Mouse (Mus musculus): Measurements from ENCODE around the gene Ttn. TPM values are rescaled to one million over a fixed set of nuclear protein-coding genes. Genes with fewer than 3 reads are reported as not detected.

The Ttn gene
- polyA plus RNA-seq, 1 experiment from 2014 or later, result under 0.01 TPM

DNA sequence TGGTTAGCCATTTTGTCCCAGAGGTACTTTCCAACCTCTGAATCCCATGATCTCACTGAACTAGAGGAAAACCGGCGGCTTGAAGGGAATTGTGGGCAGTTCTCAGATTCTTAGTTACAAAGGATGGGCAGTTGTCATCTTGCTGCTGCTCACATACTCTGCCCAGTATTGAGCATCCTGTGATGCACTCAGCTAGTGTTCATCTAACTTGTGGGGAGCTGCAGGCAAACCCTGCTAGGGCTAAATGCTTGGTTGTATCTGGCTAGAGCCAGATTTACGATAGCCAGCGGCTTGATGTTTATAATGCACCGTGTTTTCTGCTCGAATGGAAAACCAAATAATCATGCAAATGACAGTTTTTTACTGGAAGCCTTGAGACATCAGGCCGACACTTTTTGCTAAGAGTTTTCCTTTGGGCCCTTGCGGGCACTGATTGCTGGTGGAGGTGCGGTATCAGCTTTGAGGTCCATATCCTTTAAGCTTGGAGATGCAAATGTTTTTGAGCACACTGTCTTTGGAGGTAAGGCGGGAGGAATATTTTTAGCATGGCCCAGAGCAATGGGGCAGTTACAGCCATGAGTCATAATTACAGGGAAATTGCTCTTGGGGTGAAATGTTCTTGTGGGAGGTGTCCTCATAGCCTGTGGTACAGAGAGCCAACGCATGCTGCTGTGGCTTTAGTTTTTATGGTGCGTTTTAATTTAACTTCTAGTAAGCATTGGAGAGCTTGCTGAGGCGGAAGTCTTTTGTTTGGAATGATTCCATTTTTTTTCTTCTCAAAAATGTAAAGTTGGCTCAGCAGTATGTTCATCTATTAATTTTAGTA is 305.7 kb downstream of the Ttn start:
- DNase-seq (ENCODE audit: low spot score), result peak; percentile 16
- H3K4me1 ChIP-seq, result peaks cover 45% of the 10 kb centered on the region
- no peaks in the 10 kb centered on the region for H3K27me3 ChIP-seq (ENCODE audit: low read depth, poor library complexity, severe bottlenecking)
- peaks cover 24% of the 10 kb centered on the region; the same call in 1 of the 2 replicates for H3K36me3 ChIP-seq
- peak overlapping the region; percentile 82 for H3K4me3 ChIP-seq
- 72% methylated on average over 13 of the region's 13 CpGs for WGBS
- no peaks in the 10 kb centered on the region for H3K9me3 ChIP-seq (replicated peaks)
- H3K27ac ChIP-seq (replicated peaks), result peak overlapping the region; percentile 93

DNA sequence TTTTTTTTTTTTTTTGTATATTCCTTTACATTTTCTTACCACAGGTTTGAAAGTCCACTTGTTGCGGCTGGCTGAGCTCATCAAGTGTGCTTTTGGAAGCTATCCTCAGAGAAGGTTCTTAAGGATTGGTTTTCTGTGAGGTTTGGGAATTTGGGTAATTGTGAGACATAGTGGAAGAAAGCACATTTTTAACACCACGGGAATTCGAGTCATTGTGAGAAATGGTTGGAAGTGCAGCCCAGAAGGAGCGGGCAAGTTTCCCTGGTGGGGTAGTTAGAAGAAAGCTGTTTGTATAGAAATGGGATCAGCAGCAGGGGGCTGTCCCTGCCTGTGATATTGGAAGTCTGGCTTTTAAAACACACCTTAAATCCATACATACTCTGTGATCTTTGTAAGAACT is 306.4 kb downstream of the Ttn start:
- peaks cover 20% of the 10 kb centered on the region; the same call in 1 of the 2 replicates for H3K36me3 ChIP-seq
- H3K4me3 ChIP-seq, result peak overlapping the region; percentile 82
- no peaks in the 10 kb centered on the region for H3K27me3 ChIP-seq (ENCODE audit: low read depth, poor library complexity, severe bottlenecking)
- DNase-seq (ENCODE audit: low spot score), result peak; percentile 17
- H3K27ac ChIP-seq (replicated peaks), result peak overlapping the region; percentile 93
- peaks cover 46% of the 10 kb centered on the region for H3K4me1 ChIP-seq
- H3K9me3 ChIP-seq (replicated peaks), result no peaks in the 10 kb centered on the region
- 13% methylated on average over 4 of the region's 4 CpGs for WGBS

DNA sequence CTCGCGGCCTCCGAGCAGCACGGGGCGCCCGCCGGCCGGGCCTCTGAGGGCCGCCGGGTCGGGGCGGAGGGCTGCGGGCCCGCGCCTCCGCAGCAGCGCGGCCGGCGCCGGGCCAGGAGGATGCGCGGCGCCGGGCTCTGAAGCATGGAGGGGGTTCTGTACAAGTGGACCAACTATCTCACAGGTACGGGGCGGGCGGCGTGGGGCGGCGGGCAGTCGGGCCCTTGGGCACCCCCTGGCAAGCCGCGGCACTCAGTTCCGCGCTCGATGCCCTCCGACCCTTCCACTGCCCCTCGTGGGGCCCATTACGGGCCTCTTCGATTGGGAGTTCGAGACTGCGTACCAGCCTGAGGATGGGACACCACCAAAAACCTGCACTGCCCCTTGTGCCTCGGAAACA is 306.9 kb downstream of the Ttn start:
- peaks cover 46% of the 10 kb centered on the region for H3K4me1 ChIP-seq
- DNase-seq (ENCODE audit: low spot score), result no peak
- peak overlapping the region; percentile 93 for H3K27ac ChIP-seq (replicated peaks)
- H3K27me3 ChIP-seq (ENCODE audit: low read depth, poor library complexity, severe bottlenecking), result no peaks in the 10 kb centered on the region
- WGBS, result 2% methylated on average over 44 of the region's 44 CpGs
- peak overlapping the region; percentile 82 for H3K4me3 ChIP-seq
- H3K9me3 ChIP-seq (replicated peaks), result no peaks in the 10 kb centered on the region
- H3K36me3 ChIP-seq, result peaks cover 15% of the 10 kb centered on the region; the same call in 1 of the 2 replicates

DNA sequence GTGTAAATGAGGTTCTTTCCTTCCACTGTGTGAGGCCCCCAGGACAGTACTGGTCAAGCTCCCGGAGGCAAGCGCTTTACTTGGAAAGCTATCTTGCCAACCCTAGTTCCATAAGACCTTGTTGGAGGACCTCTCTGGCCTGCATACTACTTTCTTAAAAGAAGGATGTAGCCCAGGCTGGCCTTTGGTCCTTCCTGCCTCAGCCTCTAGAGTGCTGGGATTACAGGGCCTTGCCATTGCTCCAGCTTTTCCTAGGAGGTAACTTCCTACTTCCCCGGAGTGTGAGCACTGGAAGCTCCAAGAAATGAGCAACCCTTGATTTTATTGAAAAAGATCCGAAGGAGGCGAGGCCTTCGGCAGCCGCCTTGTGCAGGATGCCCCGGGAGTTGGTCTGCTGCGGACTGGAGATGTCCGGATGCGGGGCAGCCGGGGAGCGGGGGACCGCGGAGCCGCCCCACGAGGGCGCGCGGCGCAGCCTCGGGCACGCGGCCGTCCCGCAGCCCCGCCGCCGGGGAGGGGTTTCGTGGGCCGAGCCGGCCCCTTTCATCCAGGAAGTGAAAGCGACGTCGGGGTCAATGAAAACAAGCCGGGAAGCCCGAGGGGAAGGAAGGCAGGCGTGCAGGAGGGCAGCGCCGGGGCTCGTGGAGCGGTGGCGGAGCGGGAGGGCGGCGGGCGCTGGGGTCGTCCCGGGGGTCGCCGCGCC is 307.5 kb downstream of the Ttn start, which contains the start of gene Plekha3:
Gene Plekha3, plus strand, starts transcription at position 557 of the 703 bp plus-strand sequence.
- WGBS, result 4% methylated on average over 52 of the region's 52 CpGs
- peak within 1 kb of the TSS; percentile 93 for H3K27ac ChIP-seq (replicated peaks)
- peaks cover 46% of the 10 kb centered on the region for H3K4me1 ChIP-seq
- H3K36me3 ChIP-seq, result peaks cover 9% of the 10 kb centered on the region; the same call in 1 of the 2 replicates
- peak within 1 kb of the TSS; percentile 82 for H3K4me3 ChIP-seq
- H3K27me3 ChIP-seq (ENCODE audit: low read depth, poor library complexity, severe bottlenecking), result no peaks in the 10 kb centered on the region
- H3K9me3 ChIP-seq (replicated peaks), result no peaks in the 10 kb centered on the region
- peak; percentile 83 for DNase-seq (ENCODE audit: low spot score)

DNA sequence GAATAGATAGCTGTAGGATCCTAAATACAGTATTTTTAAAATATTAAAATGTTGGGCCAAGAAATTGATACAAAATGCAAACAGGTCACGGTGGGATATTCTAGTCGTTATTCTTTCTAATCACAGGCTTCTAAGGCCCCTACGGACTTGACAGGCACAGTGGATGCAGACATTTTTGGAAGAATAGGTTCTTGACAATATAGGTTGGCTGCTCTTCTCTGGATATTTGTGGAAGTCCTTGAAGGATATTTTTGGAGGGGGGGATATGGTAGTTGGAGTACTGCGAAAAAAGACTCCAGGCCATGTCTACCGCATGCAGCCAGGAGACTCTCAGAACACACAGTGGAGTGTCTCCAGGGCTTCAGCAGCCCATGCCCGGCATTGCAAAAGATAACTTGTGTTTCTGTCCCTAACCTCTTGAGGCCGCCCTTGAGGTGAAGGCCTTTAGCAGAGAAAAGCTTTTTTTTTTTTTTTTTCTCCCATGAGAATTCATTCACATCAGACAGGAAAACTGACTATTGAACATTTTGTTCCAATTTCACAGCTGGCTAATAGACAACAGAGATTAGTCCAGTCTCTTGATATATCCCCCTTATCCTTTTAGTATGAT is 308.8 kb downstream of the Ttn start:
- Histone ChIP-seq H3K4me1 (peaks cover 46% of the 10 kb centered on the region), H3K9me3 (replicated peaks) (no peaks in the 10 kb centered on the region), H3K27me3 (ENCODE audit: low read depth, poor library complexity, severe bottlenecking) (no peaks in the 10 kb centered on the region), H3K27ac (replicated peaks) (peak overlapping the region; percentile 86), H3K4me3 (peak overlapping the region; percentile 54), H3K36me3 (peaks cover 3% of the 10 kb centered on the region; the same call in 1 of the 2 replicates)
- peak; percentile 39 for DNase-seq (ENCODE audit: low spot score)
- 41% methylated on average over 7 of the region's 7 CpGs for WGBS

DNA sequence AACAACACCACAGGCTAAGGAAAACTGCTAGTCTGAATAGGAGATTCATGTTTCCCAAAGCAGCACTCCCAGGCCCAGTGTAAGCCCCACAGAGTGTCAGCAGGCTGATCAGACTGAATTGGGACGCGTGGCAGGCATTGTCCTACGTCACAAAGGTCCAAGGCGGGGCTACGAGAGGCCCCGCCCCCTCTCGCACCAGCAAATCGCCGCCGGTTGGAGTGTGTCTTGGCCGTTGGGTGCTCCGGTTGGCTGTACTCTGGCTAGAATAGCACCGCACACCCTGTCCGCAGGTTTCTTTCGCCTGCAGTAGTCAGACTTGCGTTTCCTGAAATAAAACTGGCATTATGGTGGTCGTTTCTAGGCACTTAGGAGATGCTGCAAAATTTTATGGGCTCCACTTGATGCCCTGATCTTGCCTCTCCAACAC is 309.4 kb downstream of the Ttn start, which contains the start of gene Fkbp7:
Gene Fkbp7, minus strand, starts transcription at position 151 of the 427 bp plus-strand sequence.
- Histone ChIP-seq H3K27ac (replicated peaks) (peak within 1 kb of the TSS; percentile 86), H3K36me3 (no peaks in the 10 kb centered on the region; the same call in 1 of the 2 replicates), H3K4me1 (peaks cover 46% of the 10 kb centered on the region), H3K27me3 (ENCODE audit: low read depth, poor library complexity, severe bottlenecking) (no peaks in the 10 kb centered on the region), H3K4me3 (peak within 1 kb of the TSS; percentile 54), H3K9me3 (replicated peaks) (no peaks in the 10 kb centered on the region)
- DNase-seq (ENCODE audit: low spot score), result peak; percentile 94
- 0% methylated on average over 17 of the region's 17 CpGs for WGBS

DNA sequence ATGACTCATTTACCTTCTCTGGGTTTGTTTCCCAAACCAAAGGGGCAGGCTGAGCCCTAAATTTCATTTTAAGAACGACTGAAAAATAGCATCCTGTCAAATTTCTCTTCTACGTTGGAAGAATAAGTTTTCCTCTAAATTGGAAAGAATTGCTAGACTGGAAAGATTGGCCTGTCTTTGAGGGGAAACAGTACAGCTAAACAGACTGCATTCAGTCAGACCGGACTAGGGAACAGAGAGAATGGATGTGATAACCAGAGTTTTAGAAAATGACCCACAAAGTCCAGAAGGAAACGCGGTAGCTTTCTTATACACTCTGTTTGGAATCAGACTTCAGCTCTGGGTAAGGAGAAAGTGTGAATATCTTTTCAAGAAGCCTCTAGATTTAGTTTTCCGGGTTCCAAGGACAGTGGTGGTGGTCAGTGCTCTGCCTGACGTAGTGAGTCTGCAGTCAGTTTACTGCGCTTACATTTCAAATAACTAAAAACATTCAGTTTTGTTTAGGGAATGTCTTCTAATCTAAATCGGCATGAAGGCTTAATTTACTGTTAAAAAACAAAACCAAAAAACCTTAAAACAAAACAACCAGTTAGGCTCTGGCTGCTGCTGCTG is 310.1 kb downstream of the Ttn start:
- Histone ChIP-seq H3K4me3 (peak overlapping the region; percentile 54), H3K27ac (replicated peaks) (peak overlapping the region; percentile 86), H3K36me3 (no peaks in the 10 kb centered on the region), H3K9me3 (replicated peaks) (no peaks in the 10 kb centered on the region), H3K27me3 (ENCODE audit: low read depth, poor library complexity, severe bottlenecking) (no peaks in the 10 kb centered on the region), H3K4me1 (peaks cover 46% of the 10 kb centered on the region)
- WGBS, result 50% methylated on average over 9 of the region's 9 CpGs
- no peak for DNase-seq (ENCODE audit: low spot score)

DNA sequence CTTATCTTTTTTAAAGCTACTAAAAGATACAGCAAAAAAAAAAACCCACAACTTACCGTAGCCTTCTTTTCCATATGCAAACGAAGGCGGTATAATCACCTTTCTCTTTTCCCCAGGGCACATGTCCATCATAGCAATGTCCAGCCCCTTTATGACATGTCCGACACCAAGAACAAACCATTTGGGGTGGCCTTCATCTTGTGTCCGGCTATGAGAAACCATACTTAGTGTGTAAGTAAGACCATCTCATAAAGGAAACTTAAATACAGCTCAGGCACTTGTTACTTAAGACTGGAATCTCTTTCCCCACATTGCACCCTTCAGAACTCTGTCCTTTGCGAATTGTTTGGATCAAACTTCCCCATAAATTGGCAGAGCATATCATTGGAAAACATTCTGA is 310.7 kb downstream of the Ttn start:
- DNase-seq (ENCODE audit: low spot score), result no peak

DNA sequence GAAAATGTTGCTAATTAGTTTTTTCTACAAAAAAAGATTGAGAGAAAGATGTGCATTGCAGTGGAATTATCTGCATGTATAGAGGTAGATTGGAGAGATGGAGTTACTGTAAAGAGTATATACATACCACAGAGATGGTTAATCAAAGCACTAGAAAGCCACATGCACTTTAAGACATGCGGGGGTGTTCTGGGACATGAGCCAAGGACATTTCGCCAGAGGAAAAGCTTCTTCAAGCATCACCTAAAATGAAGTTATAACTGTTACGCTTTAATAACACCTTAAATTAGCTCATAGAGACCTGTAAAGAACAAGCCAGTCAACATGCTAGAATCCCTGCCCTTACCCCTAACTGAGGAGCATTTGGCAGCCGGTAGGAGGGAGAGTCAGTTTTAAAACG is 315.1 kb downstream of the Ttn start:
- Histone ChIP-seq H3K4me3 (no peak overlapping the region), H3K27ac (replicated peaks) (no peak overlapping the region), H3K9me3 (replicated peaks) (no peaks in the 10 kb centered on the region), H3K27me3 (ENCODE audit: low read depth, poor library complexity, severe bottlenecking) (no peaks in the 10 kb centered on the region), H3K4me1 (peaks cover 7% of the 10 kb centered on the region), H3K36me3 (peaks cover 27% of the 10 kb centered on the region)
- 90% methylated on average over 5 of the region's 5 CpGs for WGBS
- DNase-seq (ENCODE audit: low spot score), result no peak

More for the DNA sequence above, 310.7 kb downstream of the Ttn start:
- Histone ChIP-seq H3K36me3 (no peaks in the 10 kb centered on the region), H3K9me3 (replicated peaks) (no peaks in the 10 kb centered on the region), H3K27ac (replicated peaks) (no peak overlapping the region), H3K27me3 (ENCODE audit: low read depth, poor library complexity, severe bottlenecking) (no peaks in the 10 kb centered on the region), H3K4me3 (peak overlapping the region; percentile 54), H3K4me1 (peaks cover 42% of the 10 kb centered on the region)
- 95% methylated on average over 6 of the region's 6 CpGs for WGBS

DNA sequence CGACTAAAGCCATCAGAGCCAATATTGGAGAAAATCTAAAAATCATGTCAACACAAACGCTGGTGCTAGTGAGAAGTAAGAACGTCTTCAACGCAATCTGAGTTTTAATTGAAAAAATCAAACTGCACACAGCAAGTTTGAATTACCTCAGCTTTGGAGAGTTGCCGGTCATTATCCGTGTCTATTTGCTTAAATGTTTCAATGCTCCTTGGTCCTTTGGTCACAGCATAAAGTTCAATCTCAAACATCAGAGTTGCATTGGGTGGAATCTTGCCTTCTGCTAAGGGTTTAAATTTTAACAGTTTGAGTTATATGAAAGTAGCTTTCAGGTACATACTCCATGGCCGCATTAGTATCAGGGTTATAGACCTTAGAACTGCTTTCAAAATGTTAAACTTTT is 316.8 kb downstream of the Ttn start:
- H3K27me3 ChIP-seq (ENCODE audit: low read depth, poor library complexity, severe bottlenecking), result no peaks in the 10 kb centered on the region
- no peak for DNase-seq (ENCODE audit: low spot score)
- no peak overlapping the region for H3K4me3 ChIP-seq
- H3K9me3 ChIP-seq (replicated peaks), result no peaks in the 10 kb centered on the region
- H3K36me3 ChIP-seq, result peaks cover 29% of the 10 kb centered on the region
- H3K4me1 ChIP-seq, result no peaks in the 10 kb centered on the region
- 95% methylated on average over 7 of the region's 7 CpGs for WGBS
- H3K27ac ChIP-seq (replicated peaks), result no peak overlapping the region

DNA sequence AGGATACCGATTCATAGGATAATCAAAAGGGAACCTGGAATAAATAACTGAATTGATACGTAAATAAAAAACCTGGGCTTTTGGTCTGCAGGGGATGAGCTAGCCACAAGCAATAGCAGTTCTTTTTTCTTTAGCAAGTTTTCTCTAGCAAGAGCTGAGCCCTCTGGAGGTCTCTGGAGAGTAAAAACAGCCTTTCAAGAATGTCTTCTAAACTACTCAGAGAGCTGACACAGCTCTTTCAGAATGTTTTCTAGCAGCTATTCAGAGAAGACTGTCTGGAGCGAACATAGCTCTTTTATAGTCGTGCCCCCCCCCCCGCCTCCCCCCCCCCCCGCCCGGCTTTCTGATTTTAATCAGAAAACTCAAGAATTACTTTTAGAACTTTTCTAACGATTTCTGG is 322.9 kb downstream of the Ttn start:
- H3K9me3 ChIP-seq (replicated peaks), result no peaks in the 10 kb centered on the region
- DNase-seq (ENCODE audit: low spot score), result no peak
- peaks cover 19% of the 10 kb centered on the region for H3K36me3 ChIP-seq
- H3K27me3 ChIP-seq (ENCODE audit: low read depth, poor library complexity, severe bottlenecking), result no peaks in the 10 kb centered on the region
- H3K27ac ChIP-seq (replicated peaks), result no peak overlapping the region
- 0 out of 2 replicates have a peak, but pooled peaks cover 4% of the 10 kb centered on the region for H3K4me1 ChIP-seq
- WGBS, result 64% methylated on average over 8 of the region's 8 CpGs
- H3K4me3 ChIP-seq, result no peak overlapping the region

DNA sequence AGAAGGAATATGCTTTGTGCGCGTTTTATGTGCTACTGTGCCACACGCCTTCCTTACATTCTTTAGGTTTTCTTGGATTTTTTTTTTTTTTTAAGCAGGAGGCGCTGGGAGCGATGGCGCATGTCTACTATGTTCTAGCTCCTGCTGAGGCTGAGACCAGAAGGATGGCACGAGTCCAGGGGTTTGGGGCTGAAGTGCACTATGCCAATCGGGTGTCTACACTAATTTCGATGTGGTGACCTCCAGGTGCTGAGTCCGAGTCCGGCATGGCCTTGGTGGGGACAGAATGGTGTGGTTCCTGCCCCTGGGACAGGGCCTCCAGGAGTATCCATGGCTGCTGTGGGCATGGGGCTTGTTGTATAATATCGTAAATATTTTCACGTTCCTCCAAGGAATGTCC is 323.8 kb downstream of the Ttn start:
- DNase-seq (ENCODE audit: low spot score), result no peak
- Histone ChIP-seq H3K4me1 (0 out of 2 replicates have a peak, but pooled peaks cover 4% of the 10 kb centered on the region), H3K9me3 (replicated peaks) (no peaks in the 10 kb centered on the region), H3K36me3 (peaks cover 12% of the 10 kb centered on the region; the same call in 1 of the 2 replicates), H3K27me3 (ENCODE audit: low read depth, poor library complexity, severe bottlenecking) (no peaks in the 10 kb centered on the region), H3K27ac (replicated peaks) (no peak overlapping the region), H3K4me3 (no peak overlapping the region)
- WGBS, result 86% methylated on average over 13 of the region's 13 CpGs
